Mouse (Mus musculus): ENCODE measurements around the gene Orm3.
A peak's percentile ranks its signal among the peaks of the same experiment; 100 is the strongest.

Orm3 gene

DNA sequence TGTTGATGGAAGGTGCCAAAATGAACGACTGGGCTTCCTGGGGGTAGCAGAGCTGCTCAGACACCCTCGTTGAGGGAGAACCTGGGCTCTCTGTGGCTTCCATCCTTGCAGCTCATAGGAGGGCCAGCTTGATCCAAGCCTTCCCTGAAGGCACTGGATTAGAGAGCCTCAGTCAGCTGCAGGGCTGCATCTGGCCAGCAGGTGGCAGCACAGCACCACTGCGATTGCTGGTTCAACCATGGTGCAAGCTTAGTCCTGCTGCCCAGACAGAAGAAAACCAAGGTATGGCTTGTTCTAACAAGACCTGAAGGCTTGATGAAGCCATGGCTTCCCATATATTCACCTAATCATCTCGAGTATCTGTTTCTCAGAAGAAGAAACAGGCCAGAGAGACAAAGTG is 12.6 kb downstream of the Orm3 start:
- peak; percentile 64 for DNase-seq (ENCODE audit: low read depth, low spot score)

DNA sequence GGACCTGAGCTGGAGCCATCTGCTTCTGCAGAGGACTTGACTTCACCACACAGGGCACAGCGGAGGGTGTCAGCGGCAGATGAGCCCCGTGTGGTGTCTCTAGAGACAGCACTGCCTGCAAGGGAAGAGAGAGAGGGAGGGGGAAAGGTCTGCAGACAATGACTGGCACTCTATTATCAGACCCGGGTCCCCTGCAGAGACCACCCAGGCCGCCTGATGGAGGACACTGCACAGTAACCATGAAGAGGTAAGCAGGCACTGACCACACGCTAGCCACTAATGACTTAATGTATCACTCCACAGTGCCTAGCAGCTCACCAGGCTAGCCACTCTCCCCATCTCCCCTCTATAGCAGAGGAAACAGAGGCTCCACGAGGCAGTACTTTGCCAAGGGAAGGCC is 14.9 kb downstream of the Orm3 start:
- DNase-seq (ENCODE audit: low read depth, low spot score): no peak

DNA sequence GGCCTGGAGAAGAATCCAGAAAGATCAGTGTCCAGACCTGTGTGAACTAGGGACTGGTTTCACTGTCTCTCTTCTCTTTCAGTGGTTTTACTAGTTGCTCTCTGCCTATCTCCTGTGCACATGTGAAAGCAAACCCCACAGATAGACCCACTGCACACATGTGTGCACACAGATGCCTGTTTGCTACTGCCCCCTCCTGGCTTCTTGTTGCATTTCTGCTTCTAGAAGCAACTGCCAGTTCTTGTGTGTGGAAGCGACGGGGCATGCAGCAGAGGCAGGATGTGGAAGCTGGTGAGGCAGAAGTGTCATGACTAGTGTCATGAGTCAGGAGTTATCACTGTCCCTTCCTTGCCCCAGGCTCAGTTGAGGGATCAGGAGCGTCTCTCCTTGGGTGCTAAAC is 15.9 kb downstream of the Orm3 start:
- DNase-seq (ENCODE audit: low read depth, low spot score): no peak

DNA sequence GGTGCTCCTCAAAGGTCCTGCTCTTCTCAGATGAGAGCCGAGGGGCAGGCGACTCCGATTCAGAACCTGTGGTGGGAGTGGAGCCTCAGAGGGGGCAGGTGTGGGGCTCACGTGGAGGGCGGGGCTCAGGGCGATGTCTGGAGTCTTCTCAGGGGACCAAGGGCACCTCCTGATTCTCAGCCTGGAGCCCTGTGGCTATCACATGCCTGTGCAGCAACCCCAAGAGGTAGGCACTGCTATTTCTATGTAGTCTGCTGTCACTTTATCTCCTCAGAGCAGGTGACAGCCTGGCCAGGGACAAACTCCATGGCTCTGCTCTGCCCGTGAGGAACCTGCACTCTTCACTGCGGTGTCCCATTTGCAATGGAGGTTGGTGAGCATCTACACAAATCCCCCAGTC is 17.4 kb downstream of the Orm3 start:
- no peak for DNase-seq (ENCODE audit: low read depth, low spot score)

DNA sequence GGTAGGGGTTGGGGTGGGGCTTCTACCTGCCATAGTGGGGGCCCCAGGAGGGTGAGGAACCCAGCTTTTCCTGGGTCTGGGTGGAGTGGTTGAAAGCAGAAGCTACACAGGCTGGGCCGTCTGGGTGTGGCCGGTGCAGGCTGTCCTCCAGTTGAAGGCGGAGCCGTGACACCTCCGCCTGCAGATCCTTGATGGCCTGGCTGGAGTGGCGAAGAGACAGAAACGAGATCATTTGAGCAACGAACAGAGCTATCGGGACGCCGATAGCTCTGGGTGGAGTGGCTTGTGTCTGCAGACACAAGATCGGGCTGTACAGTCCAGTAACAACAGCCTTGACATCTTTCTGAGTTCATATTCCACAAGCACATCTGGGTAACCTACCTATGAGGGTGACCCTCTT is 18.4 kb downstream of the Orm3 start:
- no peak for DNase-seq (ENCODE audit: low read depth, low spot score)

DNA sequence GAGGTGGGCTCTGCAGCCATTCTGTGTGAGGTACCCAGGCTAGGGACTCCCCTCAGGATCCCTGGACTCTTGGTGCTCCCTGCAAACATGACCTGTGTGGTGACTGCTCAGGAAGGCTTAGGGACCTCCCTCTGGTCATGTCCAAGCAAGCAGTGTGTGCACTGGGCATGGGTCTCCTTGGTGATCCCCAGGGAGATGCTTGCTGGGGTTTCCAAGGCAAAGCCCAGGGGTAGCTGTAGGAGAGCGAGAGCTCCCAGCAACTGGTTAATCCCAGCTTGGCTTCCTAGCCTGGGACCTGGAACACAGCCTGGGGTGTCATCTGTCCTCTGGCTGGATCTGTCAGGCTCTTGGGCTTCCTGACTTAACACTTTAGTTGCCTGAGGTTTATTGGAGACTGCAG is 19.4 kb downstream of the Orm3 start:
- DNase-seq (ENCODE audit: low read depth, low spot score): no peak

DNA sequence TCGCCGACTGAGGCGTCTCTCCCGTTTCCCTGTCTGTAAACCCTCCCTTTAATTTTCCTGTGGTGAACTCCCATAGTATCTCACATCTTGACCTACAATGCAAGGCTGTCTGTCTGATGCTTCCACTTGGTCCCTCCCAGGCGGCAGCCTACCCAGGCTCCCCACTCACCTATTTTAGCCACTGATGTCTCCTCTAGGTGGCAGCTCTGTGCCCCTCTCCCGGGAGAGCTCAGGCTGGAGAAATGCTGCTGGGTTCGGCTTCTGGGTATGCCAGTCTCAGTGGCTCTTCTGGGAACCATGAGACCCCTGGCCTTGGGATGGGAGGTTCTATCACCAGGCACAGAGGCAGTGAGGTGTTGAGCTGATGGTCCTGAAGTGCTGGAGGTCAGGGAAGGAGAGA is 21.5 kb downstream of the Orm3 start:
- DNase-seq (ENCODE audit: low read depth, low spot score): no peak

DNA sequence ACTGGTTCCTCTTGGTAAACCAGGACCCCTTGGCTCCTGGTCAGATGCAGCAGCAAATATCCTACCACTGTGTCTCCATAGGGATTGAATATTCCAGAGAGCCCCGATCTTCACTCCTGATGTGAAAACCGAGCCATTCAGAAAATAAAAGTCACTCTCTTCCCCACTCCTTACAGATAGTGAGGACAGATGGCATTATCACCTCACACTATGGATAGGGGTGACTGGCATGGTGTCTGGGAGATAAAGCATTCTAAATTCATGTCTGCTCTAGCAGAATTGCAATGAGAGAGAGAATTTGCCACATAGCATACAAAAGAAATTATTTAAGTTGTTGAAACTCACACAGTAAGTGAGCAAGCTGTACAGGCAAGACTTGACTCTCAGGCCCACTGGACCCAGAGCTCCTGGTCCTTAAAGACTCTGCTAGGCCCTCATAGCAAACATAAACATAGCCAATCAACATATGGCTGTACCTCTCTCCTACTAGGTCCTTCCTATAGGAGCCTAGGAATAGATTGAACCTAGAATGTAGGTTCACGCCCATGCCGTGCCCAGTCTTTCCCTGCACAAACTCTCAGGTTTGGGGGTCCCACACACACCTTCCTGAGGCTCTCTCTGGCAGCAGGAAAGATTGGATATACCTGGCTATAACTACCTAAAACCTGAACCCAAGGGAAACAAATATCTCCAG is 26.9 kb downstream of the Orm3 start:
- DNase-seq (ENCODE audit: low read depth, low spot score): no peak

DNA sequence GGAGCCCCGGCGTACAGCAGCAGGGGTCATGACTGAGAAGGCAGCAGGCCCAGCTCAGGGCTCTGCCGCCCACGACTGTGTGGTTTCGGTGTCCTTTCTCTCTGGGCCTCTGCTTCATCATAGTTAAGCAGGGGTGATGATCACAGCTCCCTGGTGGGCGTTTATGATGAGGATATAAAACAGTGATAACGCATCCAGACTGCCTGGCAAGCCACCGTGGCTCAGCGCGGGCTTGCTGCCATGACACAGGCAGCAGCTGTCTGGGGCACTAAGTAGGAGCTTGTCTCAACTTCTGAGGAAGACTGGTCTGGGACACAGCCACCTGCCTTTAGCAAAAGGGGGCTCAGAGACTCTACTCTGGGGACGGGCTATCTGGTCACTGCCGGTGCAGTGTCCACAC is 27.5 kb downstream of the Orm3 start:
- DNase-seq (ENCODE audit: low read depth, low spot score): no peak

DNA sequence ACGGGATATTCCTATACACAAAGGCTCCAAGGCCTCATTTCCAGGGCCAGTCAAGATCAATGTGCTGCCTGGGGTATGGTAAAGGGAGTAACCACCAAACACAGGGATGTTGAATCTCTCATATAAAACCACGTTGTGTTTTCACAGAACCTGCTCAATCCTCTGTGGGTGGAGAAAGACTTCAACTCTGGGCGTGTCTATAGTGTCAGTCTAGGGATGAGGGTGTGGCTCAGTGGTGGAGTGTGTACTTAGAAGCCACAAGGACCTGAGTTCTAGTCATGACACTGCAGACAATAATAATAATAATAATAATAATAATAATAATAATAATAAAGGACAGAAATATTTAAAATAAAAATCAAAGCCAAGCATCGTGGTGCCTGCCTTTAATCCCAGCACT is 28.3 kb downstream of the Orm3 start:
- no peak for DNase-seq (ENCODE audit: low read depth, low spot score)

DNA sequence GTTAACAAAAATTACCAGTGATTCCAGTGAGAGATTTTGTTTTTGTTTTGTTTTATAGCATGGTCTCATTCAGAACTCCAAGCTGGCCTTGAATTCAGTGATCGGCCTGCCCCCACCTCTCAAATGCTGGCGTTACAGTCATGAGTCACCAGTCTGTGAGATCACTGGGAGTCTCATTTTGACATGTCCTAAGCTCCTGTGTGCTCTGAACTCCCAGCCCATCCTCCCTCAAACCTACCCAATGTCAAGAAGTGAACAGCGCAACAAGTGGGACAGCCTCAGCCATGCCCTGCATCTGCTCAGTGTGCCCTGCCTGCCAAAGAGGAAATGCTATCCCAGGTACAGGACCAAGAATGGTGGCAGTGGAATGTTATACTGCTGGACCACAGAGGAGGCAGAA is 29.3 kb downstream of the Orm3 start:
- no peak for DNase-seq (ENCODE audit: low read depth, low spot score)

DNA sequence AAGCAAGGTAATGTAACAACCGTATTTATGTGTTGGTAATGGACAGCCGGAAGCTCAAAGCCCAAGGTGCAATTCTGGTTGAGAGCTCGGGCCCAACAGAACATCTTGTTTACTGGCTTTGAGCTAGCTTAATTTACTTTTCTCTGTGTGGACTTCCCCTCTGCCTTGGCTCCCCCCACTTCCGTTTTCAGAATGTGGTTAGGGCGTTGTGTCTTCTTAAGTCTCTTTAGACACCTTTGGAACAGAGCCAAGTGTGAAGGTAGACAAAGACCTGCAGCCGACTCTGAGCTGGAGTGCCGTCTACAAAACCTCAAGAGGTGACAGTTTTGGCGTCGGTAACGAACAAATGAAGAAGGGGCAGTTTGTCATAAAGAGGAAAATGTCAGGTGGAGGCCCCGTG is 29.8 kb downstream of the Orm3 start:
- DNase-seq (ENCODE audit: low read depth, low spot score): no peak

DNA sequence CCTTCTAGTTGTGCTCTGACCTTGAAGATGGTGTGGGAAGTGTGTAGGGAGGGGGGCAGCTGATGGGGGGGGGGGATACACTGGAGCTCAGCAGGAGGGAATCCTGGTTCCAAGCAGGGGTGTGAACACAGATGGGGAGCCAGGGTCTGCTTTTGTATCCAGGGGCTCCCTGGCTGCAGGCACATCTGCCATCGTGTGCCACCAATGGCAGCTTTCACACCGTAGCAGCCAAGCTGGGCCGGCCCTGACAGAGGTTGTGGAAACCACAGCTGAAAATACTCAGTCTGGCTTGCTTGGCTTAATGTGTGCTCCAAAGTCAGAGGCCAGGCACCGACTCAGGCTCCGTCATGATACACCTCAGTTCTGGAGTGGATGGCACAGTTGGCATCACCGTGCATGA is 32.1 kb downstream of the Orm3 start:
- no peak for DNase-seq (ENCODE audit: low read depth, low spot score)

DNA sequence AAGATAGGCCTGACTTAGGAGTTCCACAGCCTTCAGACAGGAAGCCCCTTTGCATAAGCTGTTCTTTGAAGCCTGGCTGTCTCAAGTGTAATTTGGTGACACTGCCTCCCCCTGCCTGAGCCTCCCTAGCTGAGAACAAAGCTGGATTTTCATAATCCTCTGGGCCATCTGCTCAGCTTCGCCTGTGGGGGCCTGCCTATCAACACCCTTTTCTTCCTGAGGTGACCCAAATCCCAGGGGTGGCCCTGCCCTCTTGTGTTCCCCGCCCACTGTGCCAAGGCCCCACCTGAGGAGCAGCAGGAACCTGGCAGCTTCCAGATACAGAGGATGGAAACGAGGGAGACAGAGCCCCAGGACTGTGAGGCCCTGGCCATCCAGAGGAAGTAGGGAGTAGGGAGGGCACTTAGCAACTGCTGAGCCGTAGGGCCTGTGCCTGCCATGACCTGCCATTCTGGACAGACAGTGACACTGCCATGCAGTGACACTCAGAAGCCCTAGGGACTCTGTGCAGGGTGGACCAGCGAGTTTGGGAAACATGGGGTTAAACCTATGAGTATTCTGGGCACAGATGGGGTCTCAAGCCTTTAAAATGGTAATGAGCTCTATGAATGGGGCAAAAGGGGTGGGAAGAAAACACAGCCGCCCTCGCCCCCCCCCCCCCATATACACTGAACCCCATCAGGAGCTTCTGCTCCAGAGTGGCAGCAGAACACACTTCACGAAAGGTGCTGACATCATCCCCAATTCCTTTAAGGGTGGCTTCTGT is 33.3 kb downstream of the Orm3 start:
- DNase-seq (ENCODE audit: low read depth, low spot score): no peak

DNA sequence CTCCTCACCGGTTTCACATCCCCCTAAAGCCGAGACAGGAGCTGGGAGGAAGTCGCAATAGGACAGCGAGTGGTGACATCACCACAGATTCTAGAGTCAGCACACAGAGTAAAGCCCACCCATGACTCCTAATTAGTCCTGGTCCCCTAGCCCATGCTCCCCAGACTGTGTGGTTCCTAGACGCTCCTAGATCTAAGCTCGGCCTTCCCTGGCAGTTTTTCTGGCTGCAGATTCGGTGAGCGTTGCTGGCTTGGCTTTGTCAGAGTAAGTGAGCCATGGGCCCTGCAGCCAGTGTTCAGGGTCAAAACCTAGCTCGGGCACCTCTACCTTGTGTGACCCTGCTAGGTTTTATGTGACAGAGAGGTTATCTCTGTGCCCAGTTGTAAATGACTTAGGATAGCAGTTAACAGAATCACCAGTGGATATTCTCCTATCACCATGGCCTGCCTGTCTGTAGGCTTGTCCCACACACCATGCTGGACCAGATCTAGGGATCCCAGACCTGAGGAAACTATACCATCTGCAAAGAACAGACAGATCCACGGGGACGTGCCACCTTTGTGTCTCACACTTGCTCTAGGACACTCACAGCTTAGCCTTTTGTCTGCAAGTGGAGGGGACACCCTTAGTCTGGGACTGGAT is 34.0 kb downstream of the Orm3 start:
- no peak for DNase-seq (ENCODE audit: low read depth, low spot score)

DNA sequence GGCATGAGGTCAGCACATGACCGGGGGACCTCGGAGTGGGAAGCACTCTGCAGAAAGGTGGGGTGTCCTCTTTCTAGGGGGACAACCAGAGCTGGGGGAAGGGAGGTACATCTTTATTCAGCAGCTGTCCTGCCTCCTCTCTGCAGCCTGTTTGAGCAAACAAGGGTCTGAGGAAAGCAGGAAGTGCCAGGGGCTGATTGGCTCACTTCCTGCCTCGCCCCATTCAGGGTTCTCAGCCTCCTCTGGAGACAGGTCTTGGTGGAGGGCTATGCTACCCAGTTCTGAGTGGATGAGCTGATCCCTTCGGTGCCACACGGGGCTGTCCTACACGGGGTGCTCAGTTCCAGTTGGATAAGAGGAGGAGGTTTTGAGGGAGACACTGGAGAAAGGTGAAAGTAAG is 35.4 kb downstream of the Orm3 start:
- no peak for DNase-seq (ENCODE audit: low read depth, low spot score)

DNA sequence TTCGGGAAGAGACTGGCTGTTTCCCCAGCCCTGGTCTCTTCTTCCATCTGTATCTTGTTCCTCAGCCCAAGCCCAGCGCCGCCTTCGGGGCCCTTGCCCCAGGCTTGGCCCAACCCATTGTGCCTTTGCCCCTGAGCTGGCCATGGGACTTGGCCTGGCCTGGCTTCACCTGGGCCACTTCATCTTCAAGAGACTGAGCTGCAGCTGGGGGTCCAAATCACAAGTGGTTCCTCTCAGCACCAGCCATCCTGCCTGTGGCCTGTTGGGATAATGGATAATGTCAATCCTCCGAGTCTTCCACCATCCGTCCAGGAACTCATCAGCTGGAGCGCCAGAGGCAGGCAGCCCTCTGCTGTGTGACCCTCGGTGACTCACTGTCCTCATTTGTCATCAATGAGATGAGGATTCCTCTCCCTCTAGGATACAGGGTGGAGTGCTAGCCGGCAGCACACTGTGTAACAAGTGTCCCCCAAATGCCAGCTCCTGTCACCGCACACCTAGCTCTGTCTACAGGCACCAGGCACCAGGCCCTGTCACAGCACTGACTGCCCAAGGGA is 42.1 kb downstream of the Orm3 start:
- no peak for DNase-seq (ENCODE audit: low read depth, low spot score)

DNA sequence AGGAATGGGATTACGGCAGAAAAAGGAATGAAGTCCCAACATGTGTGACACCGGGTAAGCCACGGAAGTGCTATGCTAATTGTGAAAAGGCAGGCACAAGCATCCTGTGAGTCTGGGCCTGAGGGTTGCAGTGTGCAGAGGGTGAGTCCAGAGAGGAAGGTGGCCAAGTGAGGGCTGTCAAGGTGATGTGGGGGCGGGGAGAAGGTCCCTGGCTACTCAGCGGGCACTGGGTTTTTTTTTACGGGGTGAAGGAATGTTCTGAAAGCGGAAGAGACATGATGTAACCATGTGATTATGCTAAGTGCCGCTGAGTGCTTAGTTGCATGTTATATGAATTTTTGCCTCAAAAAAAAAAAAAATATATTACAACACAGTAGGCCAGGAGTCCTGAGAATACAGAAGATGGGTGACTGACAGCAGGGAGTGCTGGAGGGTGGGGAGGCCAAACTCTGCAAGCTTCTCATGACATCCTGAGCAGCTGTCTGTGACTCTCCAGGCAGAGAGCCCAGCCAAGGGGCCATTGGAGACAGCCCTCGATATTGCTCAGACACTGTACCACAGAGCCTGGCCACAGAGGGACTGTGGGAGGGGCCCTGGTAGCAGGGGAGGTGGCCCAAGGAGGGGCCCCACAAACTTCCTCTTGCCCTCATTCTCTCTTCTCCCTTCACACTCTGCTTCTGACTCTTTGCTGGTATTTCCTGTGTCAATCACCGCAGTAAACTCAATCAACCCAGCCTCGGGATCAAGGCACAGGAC is 43.1 kb downstream of the Orm3 start:
- DNase-seq (ENCODE audit: low read depth, low spot score): no peak

DNA sequence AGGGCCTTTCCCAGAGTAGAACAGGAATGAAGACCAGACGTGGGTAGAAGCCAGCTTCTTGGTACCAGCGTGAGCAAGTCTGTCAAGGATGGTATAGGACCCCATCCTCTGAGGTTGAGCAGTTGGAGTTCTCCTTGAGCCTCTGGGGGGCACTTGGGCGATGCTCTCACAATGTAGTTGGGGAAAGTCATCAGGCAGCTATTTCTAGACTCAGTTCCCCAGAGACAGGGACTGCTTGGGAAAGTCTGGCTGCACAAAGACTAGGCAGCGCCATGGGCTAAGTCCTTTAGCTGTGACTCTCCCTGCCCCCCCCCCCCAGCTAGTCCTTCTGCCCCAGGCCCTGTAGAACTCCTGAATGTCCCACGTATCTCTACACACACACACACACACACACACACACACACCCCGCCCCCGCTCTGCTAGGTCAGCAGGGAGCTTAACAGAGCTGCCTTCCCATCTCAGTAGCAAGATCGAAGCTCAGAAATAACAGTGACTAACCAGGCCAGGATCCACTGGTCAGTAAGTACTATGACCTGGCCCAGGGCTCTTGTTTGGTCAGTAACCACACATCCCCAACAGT is 43.8 kb downstream of the Orm3 start:
- DNase-seq (ENCODE audit: low read depth, low spot score): no peak

DNA sequence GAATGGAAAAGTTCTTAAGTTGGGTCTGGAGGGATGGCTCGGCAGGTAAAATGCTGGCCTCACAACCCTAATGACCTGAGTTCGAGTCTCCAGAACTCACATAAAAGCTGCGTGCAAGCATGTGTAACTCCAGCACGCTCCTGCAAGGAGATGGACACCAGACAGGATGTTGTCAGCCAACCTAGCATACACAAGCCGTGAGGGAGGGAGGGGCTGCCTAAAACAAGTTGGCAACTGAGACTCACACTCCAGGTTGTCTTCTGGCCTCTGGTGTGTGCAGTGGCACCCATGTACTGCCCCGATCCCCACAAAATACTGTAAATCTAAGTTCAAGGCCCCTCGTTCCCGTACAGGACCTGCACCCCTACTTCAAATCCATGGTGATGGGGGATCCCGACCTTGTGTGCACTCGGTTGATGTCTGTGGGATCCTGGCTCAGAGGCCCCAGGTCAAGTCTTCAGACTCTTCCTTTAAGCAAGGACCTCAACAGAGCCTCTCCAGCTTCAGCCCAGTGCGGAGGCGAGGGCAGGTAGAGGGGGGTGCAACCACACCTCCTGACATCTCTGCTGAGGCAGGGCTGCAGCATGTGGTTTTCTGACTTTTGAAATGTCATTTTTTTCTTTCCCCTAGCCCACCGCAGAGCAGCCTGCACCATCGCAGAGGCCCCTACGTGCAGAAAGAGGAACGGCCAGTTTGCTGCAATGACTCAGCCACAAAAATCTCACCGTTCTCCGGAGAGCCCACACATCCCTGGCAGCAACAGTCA is 44.8 kb downstream of the Orm3 start:
- DNase-seq (ENCODE audit: low read depth, low spot score): no peak

DNA sequence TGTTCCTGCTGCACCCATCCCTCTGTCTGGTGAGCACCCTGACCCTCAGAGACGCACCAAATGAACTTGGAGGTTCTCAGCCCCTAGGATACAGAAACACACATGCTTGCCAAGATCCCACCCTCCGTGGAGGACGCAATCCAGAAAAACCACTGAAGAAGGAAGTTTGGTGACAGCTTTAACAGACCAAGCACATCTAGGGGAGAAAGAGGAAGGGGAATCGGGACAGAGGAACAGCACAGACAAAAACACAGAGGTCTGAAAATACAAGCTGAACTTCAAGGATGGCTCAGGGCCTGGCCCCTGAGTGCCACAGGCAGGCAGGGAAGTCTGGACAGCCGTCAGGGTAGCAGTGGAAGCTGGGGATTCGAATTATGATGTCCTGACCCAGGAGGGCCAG is 45.7 kb downstream of the Orm3 start:
- DNase-seq (ENCODE audit: low read depth, low spot score): no peak
